Mouse (Mus musculus) naive thymus-derived CD4-positive, alpha-beta T cell, adult 5 months (primary cell): ENCODE results near the gene Tulp1. TPM values are rescaled to one million over a fixed set of nuclear protein-coding genes. Genes with fewer than 3 reads are reported as not detected.

Experiments
- polyA plus RNA-seq: library from polyadenylated mRNA; unstranded; fragments of 100-300 nt; shearing (Covaris generic); gene quantifications from one replicate; pipeline ENCODE4 v1.2.1, GENCODE M21; 2017

Tulp1 gene
- polyA plus RNA-seq, result not detected

DNA sequence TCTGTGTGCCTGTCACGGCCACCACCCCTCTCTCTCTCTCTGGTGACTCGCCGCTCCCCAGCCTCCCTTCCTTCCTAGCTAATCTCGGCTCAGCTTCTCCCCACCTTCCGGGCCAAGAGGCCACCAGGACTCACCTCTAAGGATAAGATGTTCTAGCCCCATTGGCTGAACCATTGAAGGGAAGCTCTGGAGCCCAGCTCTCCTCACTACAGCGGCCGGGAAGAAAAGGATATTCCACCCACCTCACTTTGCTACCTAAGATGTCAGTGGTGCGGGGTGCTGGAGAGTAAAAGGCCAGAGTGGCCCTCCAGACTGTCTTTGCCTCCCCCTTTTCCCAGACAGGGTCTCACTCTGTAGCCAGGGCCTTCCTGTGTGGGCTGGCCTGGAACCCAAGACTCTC is at the start of gene Tulp1:
Gene Tulp1, minus strand, starts transcription at position 101 of the 400 bp plus-strand sequence.

DNA sequence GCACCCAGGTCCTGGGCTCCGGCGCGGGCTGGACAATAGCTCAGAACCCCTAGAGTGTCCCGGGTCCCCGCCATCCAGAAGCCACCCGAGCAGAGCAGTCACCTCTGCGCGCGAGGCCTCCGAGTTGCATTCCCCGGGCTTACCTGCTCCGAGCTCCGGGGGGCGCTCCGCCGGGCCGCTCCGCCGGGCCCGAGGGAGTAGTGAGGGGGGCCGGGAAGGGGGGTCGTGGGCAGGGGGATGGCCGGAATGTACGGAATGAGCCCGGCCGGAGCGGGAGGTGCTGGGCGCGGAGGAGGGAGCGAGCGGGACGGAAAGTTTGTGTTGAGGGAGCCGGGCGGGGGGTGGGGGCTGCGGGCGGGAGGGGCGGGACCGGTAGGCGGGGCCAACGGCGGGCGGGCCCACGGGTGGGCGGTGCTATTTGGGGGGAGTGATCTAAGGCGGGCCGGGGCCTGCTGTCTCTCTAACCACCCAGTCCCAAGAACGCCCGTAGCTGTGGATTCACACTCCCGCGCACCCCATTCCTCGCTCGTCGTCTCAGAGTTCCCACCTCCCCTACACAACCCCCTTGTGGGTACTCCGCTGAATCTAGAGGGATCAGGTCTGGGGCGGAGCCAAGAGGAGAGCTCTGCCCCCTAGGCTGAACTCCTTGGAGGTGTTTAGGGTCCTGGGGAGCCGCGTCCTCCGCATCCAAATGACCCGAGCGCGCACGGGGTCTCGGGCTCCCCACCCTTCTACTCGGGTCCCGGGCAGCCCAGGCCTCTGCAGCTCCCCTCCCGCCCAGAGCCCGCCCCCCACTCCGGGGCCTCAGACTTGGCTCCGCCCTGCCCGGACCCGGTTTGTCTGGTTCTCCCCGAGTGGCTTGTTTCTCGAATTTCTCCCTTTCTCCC is 14.3 kb downstream of the Tulp1 start, which contains the start of gene Tead3:
Gene Tead3, minus strand, starts transcription at position 352 of the 887 bp plus-strand sequence.

DNA sequence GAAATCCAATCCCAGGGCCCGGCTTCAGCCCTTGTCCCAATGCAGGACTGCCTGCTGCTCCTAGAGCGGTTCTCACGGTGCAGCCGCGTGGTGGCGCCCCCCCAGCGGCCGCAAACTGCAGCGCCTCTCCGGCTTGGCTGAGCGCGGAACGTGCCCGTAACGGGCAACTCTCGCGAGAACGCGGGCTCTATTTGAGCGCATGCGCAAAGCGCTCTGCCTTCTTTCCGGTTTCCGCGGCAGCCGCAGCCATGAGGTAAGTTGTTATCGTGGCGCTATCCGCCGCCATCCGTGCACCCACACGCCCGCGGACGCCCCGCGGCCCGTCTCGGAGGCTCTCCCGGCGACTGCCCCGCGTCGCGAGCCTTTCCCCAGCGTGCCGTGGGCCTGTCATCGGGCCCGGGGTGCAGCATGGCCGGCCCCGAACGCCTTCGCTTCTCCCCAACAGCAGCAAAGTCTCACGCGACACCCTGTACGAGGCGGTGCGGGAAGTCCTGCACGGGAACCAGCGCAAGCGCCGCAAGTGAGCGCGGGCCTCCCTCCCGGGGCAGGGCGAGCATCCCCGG is 36.6 kb downstream of the Tulp1 start, which contains the start of gene Rpl10a:
Gene Rpl10a, plus strand, starts transcription at position 106 of the 563 bp plus-strand sequence.

DNA sequence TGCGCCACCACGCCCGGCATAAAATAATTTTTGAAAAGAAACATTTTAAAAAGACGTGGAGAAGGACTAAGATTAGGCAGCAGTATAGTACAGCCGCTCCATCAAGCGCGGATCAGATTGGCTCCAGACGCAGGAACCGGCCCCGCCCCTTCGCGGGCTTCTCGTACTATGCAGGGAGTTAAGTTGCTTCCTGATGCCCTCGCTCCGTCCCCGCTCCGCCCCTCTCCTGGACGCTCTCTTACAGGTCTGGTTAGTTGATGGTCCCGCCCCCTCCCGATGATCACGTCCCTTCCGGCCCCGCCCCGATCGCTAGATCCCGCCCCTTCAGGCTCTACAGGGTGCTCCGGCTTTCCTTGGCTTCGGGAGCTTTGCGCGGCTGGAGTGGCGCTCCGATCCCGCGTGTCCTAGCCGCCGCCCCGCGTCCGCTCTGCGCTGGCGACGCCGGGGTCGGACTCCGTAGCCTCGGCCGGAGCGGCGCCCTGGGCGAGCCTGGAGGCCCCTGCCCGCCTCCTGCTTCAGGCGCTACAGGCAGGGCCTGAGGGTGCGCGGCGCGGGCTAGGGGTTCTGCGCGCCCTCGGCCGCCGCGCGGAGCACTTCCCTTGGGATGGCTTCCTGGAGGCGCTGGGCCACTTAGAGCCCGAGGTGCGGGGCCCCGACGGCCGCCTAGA is 51.7 kb downstream of the Tulp1 start, which contains the start of gene Fance:
Gene Fance, plus strand, starts transcription at position 308 of the 668 bp plus-strand sequence.

Other genes starting within 250 kb of the Tulp1 start
- gene Scube3, start 223.1 kb downstream of the Tulp1 start, polyA plus RNA-seq, result not detected
- 10.0 TPM for gene Zfp523, start 188.1 kb downstream of the Tulp1 start, polyA plus RNA-seq
- gene Def6, start 157.4 kb downstream of the Tulp1 start, polyA plus RNA-seq, result 191 TPM
- gene Ppard, start 132.5 kb downstream of the Tulp1 start, polyA plus RNA-seq, result 9.7 TPM
- 27.7 TPM for gene Fance, start 51.7 kb downstream of the Tulp1 start, polyA plus RNA-seq
- gene Rpl10a, start 36.8 kb downstream of the Tulp1 start, polyA plus RNA-seq, result 503 TPM
- gene Tead3, start 14.4 kb downstream of the Tulp1 start, polyA plus RNA-seq, result not detected
- 53.3 TPM for gene Fkbp5, start 152.3 kb upstream of the Tulp1 start, polyA plus RNA-seq
- not detected for gene Armc12, start 165.6 kb upstream of the Tulp1 start, polyA plus RNA-seq
- gene Clpsl2, start 184.2 kb upstream of the Tulp1 start, polyA plus RNA-seq, result not detected
- not detected for gene Clps, start 195.5 kb upstream of the Tulp1 start, polyA plus RNA-seq
- 1.1 TPM for gene Lhfpl5, start 210.4 kb upstream of the Tulp1 start, polyA plus RNA-seq